Mouse (Mus musculus) kidney, adult 2 months (tissue): ENCODE measurements at regions not wholly inside any gene's neighbourhood (a gene's known extent, or its start where the extent isn't known, plus 50 kb on each side); places are given as distances from the start of the nearest gene placed in this dataset.

Experiments
- CTCF ChIP-seq: fragments of 200-500 bp; conservative IDR thresholded peaks from 2 replicates; pipeline ENCODE4 v1.5.1; 2011; ENCODE audit warnings: low read depth, mild to moderate bottlenecking, control low read depth, low read length, moderate library complexity, mixed read lengths; ENCODE audit not compliant: insufficient read depth, insufficient read length
- POLR2A ChIP-seq: fragments of 200-500 bp; IDR thresholded peaks from one replicate; pipeline ENCODE4 v1.6.1; 2011; ENCODE audit warnings: low read depth, low read length, control low read depth

DNA sequence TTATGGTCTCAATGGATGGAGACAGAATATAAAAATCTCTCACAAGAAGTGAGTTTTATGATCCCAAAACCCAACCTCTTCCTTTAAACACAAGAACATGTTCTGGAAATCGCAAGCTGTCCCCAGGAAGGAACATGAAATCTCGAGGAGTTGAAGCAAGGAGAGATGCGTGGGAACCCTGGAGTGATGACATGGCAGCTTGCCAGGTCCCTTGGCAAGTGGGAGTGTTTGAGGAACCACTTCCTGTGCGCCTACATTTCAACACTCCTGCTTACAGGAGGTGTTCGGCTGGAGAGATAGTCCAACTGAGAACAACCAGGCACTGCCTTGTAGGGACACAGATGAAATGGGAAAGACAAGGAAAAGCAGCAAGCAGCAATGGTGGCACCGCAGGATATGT, 246.1 kb downstream of the Hivep2 start:
- TF ChIP-seq CTCF (no peak), POLR2A (no peak)
